Mouse (Mus musculus): Measurements from ENCODE around the gene Vmn1r123.
"Not testable (repeated sequence)": the region's sequence is repeated elsewhere in the genome, so short reads cannot be mapped to it uniquely, and the experiment has no call there.

Gene Vmn1r123

DNA sequence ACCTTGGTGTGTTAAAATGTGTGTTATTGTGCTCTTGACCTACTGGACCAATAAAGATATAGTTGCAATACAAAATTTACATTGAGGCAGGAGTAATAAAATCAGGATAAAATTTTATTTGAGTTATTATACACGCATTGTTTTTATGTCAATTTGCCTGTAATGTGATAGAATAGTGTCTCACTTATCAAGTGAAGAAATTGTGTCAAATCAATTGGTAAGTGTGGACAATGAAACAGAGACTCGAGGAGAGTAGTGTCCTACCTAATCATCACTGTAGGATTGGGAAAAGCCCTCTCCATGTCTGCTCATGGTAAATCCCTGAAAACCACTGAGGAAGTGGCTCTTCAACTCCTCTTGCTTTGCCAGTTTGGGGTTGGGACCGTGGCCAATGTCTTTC, at the start of gene Vmn1r123:
Gene Vmn1r123, plus strand, starts transcription at position 301 of the 400 bp plus-strand sequence.
- DNase-seq (ENCODE audit: low read depth, low spot score), result not testable (repeated sequence)

DNA sequence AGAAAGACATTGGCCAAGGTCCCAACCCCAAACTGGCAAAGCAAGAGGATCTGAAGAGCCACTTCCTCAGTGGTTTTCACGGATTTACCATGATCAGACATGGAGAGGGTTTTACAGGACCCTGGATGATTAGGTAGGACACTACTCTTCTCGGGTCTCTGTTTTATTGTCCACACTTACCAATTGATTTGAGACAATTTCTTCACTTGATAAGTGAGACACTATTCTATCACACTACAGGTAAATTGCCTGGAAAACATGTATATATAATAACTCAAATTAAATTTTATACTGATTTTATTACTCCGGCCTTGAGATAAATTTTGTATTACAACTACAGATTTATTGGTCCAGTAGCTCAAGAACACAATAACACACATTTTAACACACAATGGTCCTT, 28.0 kb upstream of the Vmn1r123 start, which contains the start of gene Vmn1r122:
Gene Vmn1r122, minus strand, starts transcription at position 101 of the 400 bp plus-strand sequence.
- not testable (repeated sequence) for DNase-seq (ENCODE audit: low read depth, low spot score)

DNA sequence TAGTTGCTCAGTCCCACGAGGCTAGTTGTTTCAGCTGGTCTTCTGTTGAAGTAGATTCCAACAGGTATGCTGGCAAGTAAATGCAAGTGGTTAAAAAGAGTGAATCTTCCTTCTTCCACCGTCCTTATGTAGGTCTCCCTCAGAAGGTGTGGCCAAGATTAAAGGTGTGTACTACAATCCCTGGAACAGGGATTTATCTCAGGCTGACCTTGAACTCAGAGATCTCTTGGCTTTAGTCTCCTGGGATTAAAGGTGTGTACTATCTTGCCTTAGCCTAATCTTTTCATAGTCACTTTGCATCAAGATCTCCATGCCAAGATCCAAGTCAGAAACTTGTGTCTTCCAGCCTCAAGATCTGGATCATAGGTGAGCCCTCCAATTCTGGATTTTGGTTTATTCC, 28.3 kb downstream of the Vmn1r123 start, which contains the start of gene Gm5157:
Gene Gm5157, minus strand, starts transcription at position 101 of the 400 bp plus-strand sequence.
- not testable (repeated sequence) for DNase-seq (ENCODE audit: low read depth, low spot score)
